Mouse (Mus musculus): ENCODE data around the gene Ddi2. TPM values are rescaled to one million over a fixed set of nuclear protein-coding genes. Genes with fewer than 3 reads are reported as not detected.

Ddi2 gene
- polyA plus RNA-seq, 1 experiment from 2014 or later = 13.2 TPM

DNA sequence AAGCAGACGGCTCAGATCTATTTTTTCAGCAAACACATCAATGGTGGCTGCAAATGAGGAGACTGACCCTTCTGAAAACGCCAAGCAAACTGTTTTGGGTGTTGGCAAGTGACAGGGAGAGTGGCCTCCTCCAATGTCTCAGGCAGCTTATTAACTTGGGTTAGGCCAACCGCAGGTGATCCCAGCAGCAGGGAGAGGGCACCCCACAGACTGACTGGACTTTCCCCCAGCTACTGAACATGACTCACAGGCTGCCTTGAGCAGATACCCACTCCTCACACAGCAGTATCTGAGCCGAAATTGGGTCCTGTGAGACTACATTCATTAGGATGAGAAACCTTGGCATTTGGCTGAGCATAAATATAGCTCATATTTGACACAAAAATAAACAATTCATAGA lies 37.7 kb upstream of the Ddi2 start:
- Histone ChIP-seq H3K9ac (no peak overlapping the region), H3K4me3 (no peak overlapping the region), H3K4me2 (no peak overlapping the region), H3K4me1 (peaks cover 13% of the 10 kb centered on the region), H3K27me3 (replicated peaks) (no peaks in the 10 kb centered on the region), H3K36me3 (peaks cover 48% of the 10 kb centered on the region), H3K9me3 (no peaks in the 10 kb centered on the region), H3K27ac (replicated peaks) (no peak overlapping the region)
- WGBS = 73% methylated on average over 4 of the region's 4 CpGs
- ATAC-seq (ENCODE audit: extremely low read depth, insufficient number of reproducible peaks, low FRiP score, low TSS enrichment) = no peak

DNA sequence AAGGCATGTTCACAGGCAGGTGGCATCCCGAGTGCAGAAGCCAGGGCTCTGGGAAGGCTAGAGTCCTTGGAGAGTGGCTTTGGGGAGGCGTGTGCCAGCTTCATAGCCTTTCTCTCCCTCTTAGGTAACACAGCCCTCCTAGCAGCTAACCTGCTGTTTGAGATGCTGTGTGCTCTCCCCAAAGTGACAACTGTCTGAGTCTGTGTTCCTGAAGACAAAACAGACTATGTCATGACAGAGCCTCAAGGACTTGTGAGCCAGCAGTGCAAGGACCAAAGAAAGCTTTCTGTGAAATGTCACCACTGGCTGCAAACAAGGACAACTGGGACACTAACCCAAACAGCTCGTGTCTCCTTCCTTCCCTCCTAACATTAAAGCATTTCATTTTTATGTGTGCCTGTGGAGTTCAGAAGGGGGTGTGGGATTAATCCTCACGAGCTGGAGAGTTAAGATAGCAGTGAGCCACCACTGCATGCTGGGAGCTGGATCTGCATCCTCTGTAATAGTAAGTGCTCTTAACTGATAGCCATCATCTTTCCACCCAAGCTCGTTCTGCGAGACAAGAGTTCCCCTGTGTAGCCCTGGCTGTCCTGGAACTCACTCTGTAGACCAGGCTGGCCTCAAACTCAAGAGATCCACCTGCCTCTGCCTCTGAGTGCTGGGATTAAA lies 35.8 kb upstream of the Ddi2 start:
- H3K9ac ChIP-seq = no peak overlapping the region
- no peak overlapping the region for H3K4me3 ChIP-seq
- 43% methylated on average over 6 of the region's 6 CpGs for WGBS
- no peaks in the 10 kb centered on the region for H3K27me3 ChIP-seq (replicated peaks)
- no peak overlapping the region for H3K4me2 ChIP-seq
- peaks cover 33% of the 10 kb centered on the region for H3K36me3 ChIP-seq
- H3K27ac ChIP-seq (replicated peaks) = no peak overlapping the region
- H3K9me3 ChIP-seq = peaks cover 5% of the 10 kb centered on the region; the same call in 1 of the 2 replicates
- no peak for ATAC-seq (ENCODE audit: extremely low read depth, insufficient number of reproducible peaks, low FRiP score, low TSS enrichment)
- H3K4me1 ChIP-seq = peaks cover 10% of the 10 kb centered on the region; the same call in 1 of the 2 replicates

- H3K27me3 ChIP-seq (replicated peaks) = no peaks in the 10 kb centered on the region
- no peak overlapping the region for H3K9ac ChIP-seq
- peaks cover 5% of the 10 kb centered on the region; the same call in 1 of the 2 replicates for H3K9me3 ChIP-seq
- ATAC-seq (ENCODE audit: extremely low read depth, insufficient number of reproducible peaks, low FRiP score, low TSS enrichment) = no peak
- H3K4me2 ChIP-seq = no peak overlapping the region
- H3K36me3 ChIP-seq = peaks cover 14% of the 10 kb centered on the region
- WGBS = 81% methylated on average over 3 of the region's 3 CpGs
- H3K27ac ChIP-seq (replicated peaks) = no peak overlapping the region
- H3K4me1 ChIP-seq = peaks cover 11% of the 10 kb centered on the region
- no peak overlapping the region for H3K4me3 ChIP-seq
These were observed 33.9 kb upstream of the Ddi2 start for GRCm38 (mm10) chr4:141757124-141757523.

DNA sequence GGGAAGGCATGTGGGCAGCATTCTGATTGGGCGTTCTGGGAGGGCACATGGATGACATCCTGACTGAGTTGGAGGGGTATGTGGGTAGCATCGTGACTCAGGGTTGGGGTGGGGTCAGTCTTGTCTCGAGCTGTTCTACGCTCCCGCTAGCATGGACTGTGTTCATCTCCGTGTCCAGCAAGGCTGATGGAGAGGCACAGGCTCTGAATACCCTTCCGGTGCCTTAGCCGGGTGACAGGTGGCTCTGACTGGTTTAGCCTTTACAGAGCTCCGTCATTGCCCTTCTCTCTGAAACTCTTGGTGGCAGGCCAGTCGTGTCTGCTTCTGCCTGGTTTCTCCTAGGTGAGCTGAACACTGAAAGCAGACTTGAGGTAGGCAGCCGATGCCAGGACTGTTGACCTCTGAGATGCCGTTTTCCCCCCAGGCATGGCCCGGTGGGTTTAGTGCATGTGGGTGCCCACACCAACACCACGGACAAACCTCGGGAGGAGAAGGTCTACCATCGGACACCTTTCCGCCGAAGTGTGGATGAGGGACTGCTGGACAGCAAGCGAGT lies 32.2 kb upstream of the Ddi2 start:
- Histone ChIP-seq H3K9ac (no peak overlapping the region), H3K4me1 (peaks cover 23% of the 10 kb centered on the region), H3K27me3 (replicated peaks) (no peaks in the 10 kb centered on the region), H3K4me3 (no peak overlapping the region), H3K9me3 (peaks cover 5% of the 10 kb centered on the region; the same call in 1 of the 2 replicates), H3K36me3 (no peaks in the 10 kb centered on the region), H3K27ac (replicated peaks) (no peak overlapping the region), H3K4me2 (no peak overlapping the region)
- WGBS = 84% methylated on average over 19 of the region's 19 CpGs
- ATAC-seq (ENCODE audit: extremely low read depth, insufficient number of reproducible peaks, low FRiP score, low TSS enrichment) = no peak

- ATAC-seq (ENCODE audit: extremely low read depth, insufficient number of reproducible peaks, low FRiP score, low TSS enrichment) = peak; percentile 53
- H3K9me3 ChIP-seq = peaks cover 5% of the 10 kb centered on the region; the same call in 1 of the 2 replicates
- peak overlapping the region; percentile 61 for H3K27ac ChIP-seq (replicated peaks)
- peaks cover 3% of the 10 kb centered on the region; the same call in 1 of the 2 replicates for H3K27me3 ChIP-seq (replicated peaks)
- H3K4me2 ChIP-seq = 0 out of 2 replicates have a peak overlapping the region, but pooled peaks have one; percentile 28
- H3K4me3 ChIP-seq = no peak overlapping the region
- WGBS = 4% methylated on average over 4 of the region's 4 CpGs
- H3K9ac ChIP-seq = peak overlapping the region; percentile 25; the same call in 1 of the 2 replicates
- peaks cover 22% of the 10 kb centered on the region for H3K4me1 ChIP-seq
- no peaks in the 10 kb centered on the region for H3K36me3 ChIP-seq
These were observed 28.8 kb upstream of the Ddi2 start for GRCm38 (mm10) chr4:141752076-141752421.

DNA sequence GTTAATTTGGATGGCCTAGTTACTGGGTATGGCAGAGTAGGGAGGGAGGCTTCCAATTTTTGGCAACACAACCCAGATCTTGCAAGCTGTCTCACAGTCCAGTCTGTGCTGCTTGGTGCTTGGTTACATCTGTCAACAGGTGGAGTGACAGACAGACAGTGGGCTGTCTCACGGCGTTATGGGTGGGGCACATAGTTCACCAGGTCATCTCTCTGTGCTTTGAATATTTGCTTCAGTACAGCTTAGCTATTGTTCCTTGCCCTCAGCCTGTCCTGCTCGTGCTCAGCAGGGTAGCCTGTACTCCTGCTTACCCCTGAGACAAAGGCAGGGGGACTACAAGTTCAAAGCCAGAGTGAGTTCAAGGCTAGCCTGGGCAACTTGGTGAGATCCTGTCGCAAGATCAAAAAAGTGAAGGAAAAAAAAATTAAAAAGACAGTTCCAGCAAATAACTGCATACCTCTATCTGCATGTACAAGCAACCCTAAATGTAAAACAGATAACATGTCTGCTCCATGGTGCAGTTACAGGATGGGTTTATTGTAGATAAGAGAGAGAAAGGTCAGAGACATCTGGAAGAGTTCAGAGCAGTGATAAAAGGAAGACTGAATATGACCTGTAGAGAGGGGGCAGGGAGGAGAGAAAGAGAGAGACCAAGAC lies 28.3 kb upstream of the Ddi2 start:
- H3K4me1 ChIP-seq = peaks cover 27% of the 10 kb centered on the region
- no peak overlapping the region for H3K4me3 ChIP-seq
- peak overlapping the region; percentile 25; the same call in 1 of the 2 replicates for H3K9ac ChIP-seq
- peak overlapping the region; percentile 61 for H3K27ac ChIP-seq (replicated peaks)
- WGBS = 21% methylated on average over 4 of the region's 4 CpGs
- H3K9me3 ChIP-seq = peaks cover 5% of the 10 kb centered on the region; the same call in 1 of the 2 replicates
- peaks cover 8% of the 10 kb centered on the region; the same call in 1 of the 2 replicates for H3K27me3 ChIP-seq (replicated peaks)
- H3K36me3 ChIP-seq = no peaks in the 10 kb centered on the region
- ATAC-seq (ENCODE audit: extremely low read depth, insufficient number of reproducible peaks, low FRiP score, low TSS enrichment) = no peak; the same call in 1 of the 2 replicates
- peak overlapping the region; percentile 28 for H3K4me2 ChIP-seq

GRCm38 (mm10) chr4:141750826-141751225 lies 27.6 kb upstream of the Ddi2 start:
- Histone ChIP-seq H3K27me3 (replicated peaks) (peaks cover 10% of the 10 kb centered on the region; the same call in 1 of the 2 replicates), H3K4me3 (no peak overlapping the region), H3K4me2 (no peak overlapping the region), H3K27ac (replicated peaks) (peak overlapping the region; percentile 61), H3K36me3 (no peaks in the 10 kb centered on the region), H3K9ac (no peak overlapping the region), H3K9me3 (peaks cover 5% of the 10 kb centered on the region; the same call in 1 of the 2 replicates), H3K4me1 (peaks cover 28% of the 10 kb centered on the region)
- WGBS = 59% methylated on average over 3 of the region's 3 CpGs
- no peak for ATAC-seq (ENCODE audit: extremely low read depth, insufficient number of reproducible peaks, low FRiP score, low TSS enrichment)

GRCm38 (mm10) chr4:141749557-141749956 lies 26.3 kb upstream of the Ddi2 start:
- WGBS = 15% methylated on average over 11 of the region's 11 CpGs
- ATAC-seq (ENCODE audit: extremely low read depth, insufficient number of reproducible peaks, low FRiP score, low TSS enrichment) = no peak
- peak overlapping the region; percentile 25 for H3K4me2 ChIP-seq
- peaks cover 28% of the 10 kb centered on the region for H3K4me1 ChIP-seq
- H3K27me3 ChIP-seq (replicated peaks) = peaks cover 10% of the 10 kb centered on the region; the same call in 1 of the 2 replicates
- peaks cover 4% of the 10 kb centered on the region; the same call in 1 of the 2 replicates for H3K9me3 ChIP-seq
- peak overlapping the region; percentile 67 for H3K9ac ChIP-seq
- no peaks in the 10 kb centered on the region for H3K36me3 ChIP-seq
- peak overlapping the region; percentile 79 for H3K27ac ChIP-seq (replicated peaks)
- H3K4me3 ChIP-seq = no peak overlapping the region

GRCm38 (mm10) chr4:141746578-141747346 lies 23.5 kb upstream of the Ddi2 start, which contains the start of gene Agmat:
Gene Agmat (plus strand): TSS chr4:141746672.
- Histone ChIP-seq H3K4me1 (peaks cover 33% of the 10 kb centered on the region), H3K27ac (replicated peaks) (no peak within 1 kb of the TSS), H3K36me3 (no peaks in the 10 kb centered on the region), H3K4me3 (no peak within 1 kb of the TSS), H3K4me2 (peak within 1 kb of the TSS; percentile 15; the same call in 1 of the 2 replicates), H3K9ac (peak within 1 kb of the TSS; percentile 37; the same call in 1 of the 2 replicates), H3K9me3 (no peaks in the 10 kb centered on the region), H3K27me3 (replicated peaks) (peaks cover 10% of the 10 kb centered on the region; the same call in 1 of the 2 replicates)
- no peak for ATAC-seq (ENCODE audit: extremely low read depth, insufficient number of reproducible peaks, low FRiP score, low TSS enrichment)
- 25% methylated on average over 25 of the region's 25 CpGs for WGBS

DNA sequence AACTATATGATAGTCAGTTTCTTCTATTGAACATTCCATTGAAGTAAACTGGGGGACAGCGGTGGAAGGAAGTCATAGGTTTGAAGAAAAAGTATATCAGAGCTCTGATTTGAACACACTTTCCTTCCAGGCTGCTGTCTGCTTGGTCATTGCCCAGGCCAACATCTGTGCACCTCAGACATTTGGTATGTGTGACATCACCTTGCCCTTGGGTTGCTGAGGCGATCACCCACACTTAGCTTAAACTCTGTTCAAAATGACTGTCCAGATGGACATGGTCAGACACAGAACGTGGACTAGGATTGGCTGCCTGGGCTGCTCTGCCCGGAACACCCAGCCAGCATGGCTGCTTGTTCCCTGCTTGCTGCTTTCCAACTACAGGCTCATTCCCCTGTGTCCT lies 19.2 kb upstream of the Ddi2 start:
- ATAC-seq (ENCODE audit: extremely low read depth, insufficient number of reproducible peaks, low FRiP score, low TSS enrichment) = no peak
- 74% methylated on average over 4 of the region's 4 CpGs for WGBS
- Histone ChIP-seq H3K27ac (replicated peaks) (peak overlapping the region; percentile 66), H3K9ac (no peak overlapping the region), H3K4me1 (peaks cover 20% of the 10 kb centered on the region), H3K4me2 (no peak overlapping the region), H3K27me3 (replicated peaks) (peaks cover 10% of the 10 kb centered on the region; the same call in 1 of the 2 replicates), H3K9me3 (no peaks in the 10 kb centered on the region), H3K36me3 (no peaks in the 10 kb centered on the region), H3K4me3 (no peak overlapping the region)
